Mouse (Mus musculus): ENCODE results near the gene Gsg1l. TPM values are rescaled to one million over a fixed set of nuclear protein-coding genes. Genes with fewer than 3 reads are reported as not detected.

Gsg1l gene
- total and polyA plus RNA-seq, 2 experiments from 2014 or later = 5.7 to 16.6 TPM

DNA sequence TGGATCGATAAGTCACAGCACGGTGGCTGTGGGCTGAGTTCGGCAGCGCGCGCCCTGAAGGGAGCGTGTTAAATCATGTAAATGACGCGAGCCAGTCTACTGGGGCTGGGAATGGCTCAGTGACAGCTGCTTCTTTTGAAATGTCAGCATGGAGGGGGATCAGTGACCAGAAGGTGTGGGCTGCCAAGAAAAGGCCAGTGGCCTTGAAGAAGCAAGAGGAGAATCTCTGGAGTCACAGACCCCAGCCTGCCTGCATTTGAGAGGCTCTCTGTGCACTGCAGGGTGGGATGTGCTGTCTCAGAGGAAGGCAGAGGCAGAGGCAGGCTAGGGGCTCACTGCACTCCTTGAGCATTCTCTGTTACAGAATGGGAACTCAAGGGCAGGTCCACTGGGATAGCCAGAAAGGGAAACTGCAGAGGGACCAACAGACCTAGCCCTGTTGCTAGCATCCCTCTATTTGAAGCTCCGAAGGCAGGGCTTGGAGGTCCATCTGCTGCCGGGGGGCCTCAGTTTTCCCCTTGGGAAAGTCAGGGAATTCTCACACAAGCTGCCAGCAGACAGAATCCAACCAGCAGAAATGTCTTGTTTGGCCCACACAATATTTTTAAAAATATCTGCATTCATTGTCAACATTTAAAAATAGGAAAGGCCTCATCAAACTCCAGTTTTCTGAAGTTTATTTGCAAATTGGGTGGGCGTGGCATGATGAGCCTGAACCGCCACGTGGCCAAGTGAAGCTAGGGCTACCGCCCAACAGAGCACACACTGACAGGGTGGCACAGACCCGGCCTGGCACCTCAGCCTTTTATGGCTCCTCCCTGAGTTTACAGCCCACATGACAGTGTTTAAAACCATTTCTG is 115.6 kb downstream of the Gsg1l start:
- Histone ChIP-seq H3K36me3 (replicated peaks; ENCODE audit: control insufficient read depth, insufficient read depth, low read length) (no peaks in the 10 kb centered on the region), H3K4me2 (ENCODE audit: low read depth, low read length) (no peak overlapping the region), H3K27me3 (ENCODE audit: control insufficient read depth, insufficient read depth, low read length) (no peaks in the 10 kb centered on the region), H3K9ac (replicated peaks; ENCODE audit: low read depth, low read length) (no peak overlapping the region), H3K27ac (ENCODE audit: low read depth) (0 out of 2 replicates have a peak overlapping the region, but pooled peaks have one; percentile 9), H3K4me1 (ENCODE audit: control insufficient read depth, insufficient read depth) (peaks cover 20% of the 10 kb centered on the region), H3K4me3 (ENCODE audit: low read depth, low read length) (no peak overlapping the region), H3K9me3 (replicated peaks; ENCODE audit: control insufficient read depth, low read length) (no peaks in the 10 kb centered on the region)
- ATAC-seq (ENCODE audit: insufficient read depth, low read depth) (no peak), DNase-seq (ENCODE audit: low spot score) (no peak)
- WGBS = 49% methylated on average over 16 of the region's 16 CpGs
- no peak for TF ChIP-seq CTCF (IDR thresholded peaks at IDR 0.05; ENCODE audit: low read depth)
- TF ChIP-seq EP300 (IDR thresholded peaks at IDR 0.05; ENCODE audit: low read depth) = no peak

- Histone ChIP-seq H3K4me1 (ENCODE audit: control insufficient read depth, insufficient read depth) (peaks cover 18% of the 10 kb centered on the region), H3K36me3 (replicated peaks; ENCODE audit: control insufficient read depth, insufficient read depth, low read length) (no peaks in the 10 kb centered on the region), H3K27me3 (ENCODE audit: control insufficient read depth, insufficient read depth, low read length) (no peaks in the 10 kb centered on the region), H3K9me3 (replicated peaks; ENCODE audit: control insufficient read depth, low read length) (no peaks in the 10 kb centered on the region), H3K4me3 (ENCODE audit: low read depth, low read length) (no peak overlapping the region), H3K9ac (replicated peaks; ENCODE audit: low read depth, low read length) (no peak overlapping the region), H3K27ac (ENCODE audit: low read depth) (no peak overlapping the region), H3K4me2 (ENCODE audit: low read depth, low read length) (no peak overlapping the region)
- ATAC-seq (ENCODE audit: insufficient read depth, low read depth) = no peak
- WGBS = 79% methylated on average over 8 of the region's 8 CpGs
- TF ChIP-seq EP300 (IDR thresholded peaks at IDR 0.05; ENCODE audit: low read depth) (no peak), CTCF (IDR thresholded peaks at IDR 0.05; ENCODE audit: low read depth) (no peak)
- DNase-seq (ENCODE audit: low spot score) = no peak
Measured at GRCm38 (mm10) chr7:125964087-125964607, 118.1 kb downstream of the Gsg1l start.

GRCm38 (mm10) chr7:125959294-125960048 is 122.7 kb downstream of the Gsg1l start:
- Histone ChIP-seq H3K4me1 (ENCODE audit: control insufficient read depth, insufficient read depth) (peaks cover 5% of the 10 kb centered on the region; the same call in 1 of the 2 replicates), H3K9ac (replicated peaks; ENCODE audit: low read depth, low read length) (no peak overlapping the region), H3K27ac (ENCODE audit: low read depth) (no peak overlapping the region), H3K4me2 (ENCODE audit: low read depth, low read length) (no peak overlapping the region), H3K9me3 (replicated peaks; ENCODE audit: control insufficient read depth, low read length) (no peaks in the 10 kb centered on the region), H3K36me3 (replicated peaks; ENCODE audit: control insufficient read depth, insufficient read depth, low read length) (no peaks in the 10 kb centered on the region), H3K4me3 (ENCODE audit: low read depth, low read length) (no peak overlapping the region), H3K27me3 (ENCODE audit: control insufficient read depth, insufficient read depth, low read length) (no peaks in the 10 kb centered on the region)
- 50% methylated on average over 18 of the region's 18 CpGs for WGBS
- ATAC-seq (ENCODE audit: insufficient read depth, low read depth) (no peak), DNase-seq (ENCODE audit: low spot score) (no peak)
- TF ChIP-seq CTCF (IDR thresholded peaks at IDR 0.05; ENCODE audit: low read depth) = peak; percentile 27; the same call in 1 of the 2 replicates
- no peak for TF ChIP-seq EP300 (IDR thresholded peaks at IDR 0.05; ENCODE audit: low read depth)

DNA sequence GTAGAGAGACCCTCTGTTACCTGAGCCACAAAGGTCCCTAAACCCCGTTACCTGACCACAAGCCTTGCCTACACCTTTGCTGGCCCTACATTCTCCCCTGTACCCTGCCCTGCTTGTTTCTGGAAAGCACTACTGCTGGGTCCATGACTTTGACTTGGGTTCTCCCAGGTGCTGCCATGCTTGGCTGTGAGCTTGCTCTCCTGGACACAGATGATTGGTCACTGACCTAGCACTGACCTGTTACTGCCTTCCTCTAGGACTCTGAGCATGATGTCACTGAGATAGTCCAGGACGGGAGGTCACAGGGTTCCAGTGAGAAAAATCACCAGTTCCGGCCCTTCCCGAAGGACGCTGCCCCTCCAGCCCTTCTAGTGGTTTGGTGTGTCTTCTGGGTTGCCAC is 123.4 kb downstream of the Gsg1l start:
- H3K27ac ChIP-seq (ENCODE audit: low read depth) = no peak overlapping the region
- no peak overlapping the region for H3K9ac ChIP-seq (replicated peaks; ENCODE audit: low read depth, low read length)
- H3K4me2 ChIP-seq (ENCODE audit: low read depth, low read length) = no peak overlapping the region
- WGBS = 84% methylated on average over 5 of the region's 5 CpGs
- H3K27me3 ChIP-seq (ENCODE audit: control insufficient read depth, insufficient read depth, low read length) = no peaks in the 10 kb centered on the region
- no peak overlapping the region for H3K4me3 ChIP-seq (ENCODE audit: low read depth, low read length)
- no peaks in the 10 kb centered on the region for H3K36me3 ChIP-seq (replicated peaks; ENCODE audit: control insufficient read depth, insufficient read depth, low read length)
- no peaks in the 10 kb centered on the region for H3K9me3 ChIP-seq (replicated peaks; ENCODE audit: control insufficient read depth, low read length)
- DNase-seq (ENCODE audit: low spot score) (no peak), ATAC-seq (ENCODE audit: insufficient read depth, low read depth) (no peak)
- H3K4me1 ChIP-seq (ENCODE audit: control insufficient read depth, insufficient read depth) = peaks cover 5% of the 10 kb centered on the region; the same call in 1 of the 2 replicates
- TF ChIP-seq EP300 (IDR thresholded peaks at IDR 0.05; ENCODE audit: low read depth) = no peak
- TF ChIP-seq CTCF (IDR thresholded peaks at IDR 0.05; ENCODE audit: low read depth) = no peak

DNA sequence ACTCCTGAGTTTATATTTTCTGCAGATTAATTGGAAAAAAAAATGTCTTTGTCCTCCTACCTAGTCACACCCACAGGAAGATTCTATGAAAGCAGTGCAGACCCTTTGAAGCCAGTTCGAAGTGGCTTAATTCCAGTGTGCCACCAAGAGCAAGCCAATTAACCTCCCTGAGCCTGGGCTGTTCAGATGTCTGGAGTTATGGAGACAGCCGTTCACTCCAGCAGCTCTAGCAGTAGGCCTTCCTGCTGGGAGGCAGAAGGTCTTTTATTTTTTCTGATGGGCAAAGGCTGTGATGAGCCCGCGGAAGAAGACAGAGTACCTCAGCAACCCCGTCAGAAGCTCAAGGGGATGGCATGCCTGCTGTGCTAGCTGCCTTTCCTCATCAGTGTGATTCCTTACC is 127.2 kb downstream of the Gsg1l start:
- Histone ChIP-seq H3K4me1 (ENCODE audit: control insufficient read depth, insufficient read depth) (peaks cover 5% of the 10 kb centered on the region; the same call in 1 of the 2 replicates), H3K36me3 (replicated peaks; ENCODE audit: control insufficient read depth, insufficient read depth, low read length) (no peaks in the 10 kb centered on the region), H3K27me3 (ENCODE audit: control insufficient read depth, insufficient read depth, low read length) (no peaks in the 10 kb centered on the region), H3K9ac (replicated peaks; ENCODE audit: low read depth, low read length) (no peak overlapping the region), H3K4me3 (ENCODE audit: low read depth, low read length) (no peak overlapping the region), H3K4me2 (ENCODE audit: low read depth, low read length) (no peak overlapping the region), H3K9me3 (replicated peaks; ENCODE audit: control insufficient read depth, low read length) (no peaks in the 10 kb centered on the region), H3K27ac (ENCODE audit: low read depth) (no peak overlapping the region)
- DNase-seq (ENCODE audit: low spot score) (no peak), ATAC-seq (ENCODE audit: insufficient read depth, low read depth) (no peak)
- TF ChIP-seq EP300 (IDR thresholded peaks at IDR 0.05; ENCODE audit: low read depth) = no peak
- WGBS = 87% methylated on average over 5 of the region's 5 CpGs
